Mouse (Mus musculus): ENCODE measurements around the gene Iqck. TPM values are rescaled to one million over a fixed set of nuclear protein-coding genes. Genes with fewer than 3 reads are reported as not detected.

Iqck gene
- 0.45 TPM in 1 of 2 replicates, not detected in the other for polyA plus RNA-seq (2012; ENCODE audit: low replicate concordance)

DNA sequence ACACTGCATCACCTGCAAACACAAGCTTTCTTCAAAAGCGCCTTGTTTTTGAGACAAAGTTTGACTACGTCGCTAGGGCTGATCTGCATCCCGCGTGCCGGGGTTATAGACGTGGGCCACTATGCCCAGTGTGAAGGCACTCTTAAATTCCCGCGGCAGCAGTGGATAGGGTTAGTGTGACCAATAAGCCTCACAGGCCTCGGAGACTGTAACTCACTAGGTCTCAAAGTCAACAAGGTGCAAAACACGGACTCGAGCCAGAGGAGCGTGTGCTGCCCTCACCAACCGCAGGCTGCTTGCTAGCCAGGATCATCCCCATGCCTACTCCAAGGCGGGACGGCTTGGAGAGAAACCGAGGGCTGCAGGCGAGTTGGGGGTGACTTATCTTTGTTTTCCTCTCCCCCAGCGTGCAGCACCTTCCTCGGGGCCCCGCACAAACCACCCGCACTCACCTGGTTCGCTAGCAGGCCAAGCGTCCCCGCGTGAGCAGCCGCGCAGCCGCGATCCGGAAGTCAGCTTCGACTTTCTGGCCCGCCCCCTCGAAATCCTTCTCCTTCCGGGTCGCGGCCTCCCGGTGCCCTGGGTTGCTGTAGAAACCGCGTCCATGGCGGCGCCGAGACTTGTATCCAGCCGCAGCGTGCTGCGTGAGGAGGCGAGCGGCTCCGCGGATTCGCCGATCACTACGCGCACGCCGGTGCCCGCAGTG, at the start of gene Iqck:
Gene Iqck, plus strand, starts transcription at position 582 of the 706 bp plus-strand sequence.

DNA sequence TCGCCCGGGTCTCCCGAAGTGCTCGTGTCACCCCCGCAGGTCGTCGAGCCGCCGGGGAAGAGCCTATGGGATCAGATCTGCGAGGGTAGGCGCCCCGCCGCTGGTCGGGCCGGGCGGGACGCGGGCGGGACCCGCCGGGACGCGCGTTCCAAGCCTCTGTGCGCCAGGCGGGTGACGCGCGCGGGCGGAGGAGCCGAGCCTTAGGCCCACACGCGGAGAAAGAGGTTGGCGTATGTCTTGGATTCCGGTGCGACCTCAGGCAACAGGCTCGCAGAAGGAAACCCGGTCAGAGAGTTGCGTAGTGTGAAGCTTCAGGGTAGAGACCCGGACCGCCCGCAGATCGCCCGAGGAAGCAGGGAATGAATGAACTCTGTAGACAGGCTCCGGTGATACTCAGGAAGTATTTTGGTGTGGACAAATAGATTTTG, 339 bp downstream of the Iqck start, which contains the start of gene Knop1:
Gene Knop1, minus strand, starts transcription at position 378 of the 428 bp plus-strand sequence.

DNA sequence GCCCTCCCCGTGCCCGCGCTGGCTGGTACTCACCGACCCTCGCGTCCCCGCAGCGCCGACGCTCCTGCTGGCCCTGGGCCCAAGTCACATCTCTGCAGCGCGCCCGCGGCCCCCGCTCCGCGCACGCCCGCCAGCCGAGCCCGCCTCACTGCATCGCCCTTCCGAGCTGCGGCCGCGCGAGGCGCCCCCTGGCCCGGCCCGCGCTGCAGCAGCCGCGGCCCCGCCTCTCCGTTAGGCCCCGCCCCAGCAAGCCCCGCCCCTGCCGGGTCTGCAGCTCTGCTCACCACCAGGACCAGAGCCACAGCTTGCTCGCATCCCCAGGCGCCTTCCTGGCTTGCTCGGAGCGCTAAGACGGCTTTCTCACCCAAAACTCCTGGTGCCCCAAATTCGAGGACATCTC, 139.5 kb downstream of the Iqck start, which contains the start of gene Gprc5b:
Gene Gprc5b, minus strand, starts transcription at position 205 of the 400 bp plus-strand sequence.

Other genes starting within 250 kb of the Iqck start
- gene Gde1, start 150.0 kb upstream of the Iqck start, polyA plus RNA-seq (2012; ENCODE audit: low replicate concordance) = 40.2 and 121 TPM in 2 replicates
- 0.39 and 3.0 TPM in 2 replicates for gene Ccp110, start 143.2 kb upstream of the Iqck start, polyA plus RNA-seq (2012; ENCODE audit: low replicate concordance)
- gene Vps35l, start 115.5 kb upstream of the Iqck start, polyA plus RNA-seq (2012; ENCODE audit: low replicate concordance) = 8.6 and 15.1 TPM in 2 replicates
- gene Knop1, start 502 bp downstream of the Iqck start, polyA plus RNA-seq (2012; ENCODE audit: low replicate concordance) = 4.2 and 7.1 TPM in 2 replicates
- 0.13 TPM in 1 of 2 replicates, not detected in the other for gene Gprc5b, start 139.5 kb downstream of the Iqck start, polyA plus RNA-seq (2012; ENCODE audit: low replicate concordance)